8 mouse cellular contexts compared by ENCODE assay signal in genomic region chr19:37206641-37207302, GRCm38 (mm10). TPM values are rescaled to one million over a fixed set of nuclear protein-coding genes. Genes with fewer than 3 reads are reported as not detected.
DNase-seq lines count a peak whose midpoint lies in the region; ATAC-seq and TF ChIP-seq lines count a peak whose summit lies in the region.

No protein-coding gene starts in this region.

- no peak for TF ChIP-seq POLR2A in kidney, adult 2 months (IDR thresholded peaks at IDR 0.05; ENCODE audit: low read depth, low read length)

- no peak overlapping the region for H3K27ac ChIP-seq in embryonic facial prominence, embryonic 11.5 days (replicated peaks; ENCODE audit: low read depth, low read length)
- H3K27ac ChIP-seq in kidney, adult 2 months (ENCODE audit: insufficient read depth, low read depth, low read length): peak overlapping the region; percentile 86
- peak overlapping the region; percentile 75 for H3K27ac ChIP-seq in midbrain, embryonic 16.5 days (ENCODE audit: low read length)
- H3K27ac ChIP-seq in stomach, embryonic 15.5 days: peak overlapping the region; percentile 90

- no peaks in the 10 kb centered on the region for H3K4me1 ChIP-seq in embryonic facial prominence, embryonic 11.5 days (ENCODE audit: control insufficient read depth, insufficient read depth, low read length)
- H3K4me1 ChIP-seq in kidney, adult 2 months (ENCODE audit: control insufficient read depth, insufficient read depth, low read length): peaks cover 14% of the 10 kb centered on the region
- peaks cover 20% of the 10 kb centered on the region for H3K4me1 ChIP-seq in midbrain, embryonic 16.5 days (ENCODE audit: control insufficient read depth, insufficient read depth, low read length)
- peaks cover 15% of the 10 kb centered on the region; the same call in 1 of the 2 replicates for H3K4me1 ChIP-seq in stomach, embryonic 15.5 days

- ATAC-seq in embryonic facial prominence, embryonic 11.5 days (replicated peaks; ENCODE audit: insufficient number of reproducible peaks, low FRiP score, low TSS enrichment, low read depth): peak; percentile 76
- peak; percentile 89 for ATAC-seq in midbrain, embryonic 16.5 days
- peak; percentile 67 for ATAC-seq in stomach, embryonic 15.5 days (ENCODE audit: insufficient read depth, low FRiP score, low read depth)

- peak overlapping the region; percentile 100 for H3K4me3 ChIP-seq in embryonic facial prominence, embryonic 11.5 days (ENCODE audit: low read depth, low read length)
- H3K4me3 ChIP-seq in kidney, adult 2 months (ENCODE audit: insufficient read depth, low read depth, low read length): peak overlapping the region; percentile 84
- H3K4me3 ChIP-seq in midbrain, embryonic 16.5 days (ENCODE audit: low read depth, low read length): peak overlapping the region; percentile 100
- peak overlapping the region; percentile 92 for H3K4me3 ChIP-seq in stomach, embryonic 15.5 days (replicated peaks)

- no peaks in the 10 kb centered on the region for H3K9me3 ChIP-seq in embryonic facial prominence, embryonic 11.5 days (replicated peaks; ENCODE audit: control insufficient read depth, low read length)
- no peaks in the 10 kb centered on the region for H3K9me3 ChIP-seq in midbrain, embryonic 16.5 days (replicated peaks; ENCODE audit: control insufficient read depth, low read length, poor library complexity, severe bottlenecking)
- no peaks in the 10 kb centered on the region for H3K9me3 ChIP-seq in stomach, embryonic 15.5 days

- TF ChIP-seq CTCF in kidney, adult 2 months (conservative IDR thresholded peaks at IDR 0.05; ENCODE audit: insufficient read depth, insufficient read length, low read depth, low read length): no peak

- no peaks in the 10 kb centered on the region; the same call in 1 of the 2 replicates for H3K36me3 ChIP-seq in embryonic facial prominence, embryonic 11.5 days (replicated peaks; ENCODE audit: control insufficient read depth, insufficient read depth, low read depth, low read length)
- no peaks in the 10 kb centered on the region for H3K36me3 ChIP-seq in kidney, adult 2 months (ENCODE audit: control insufficient read depth, insufficient read depth, low read length)
- peaks cover 3% of the 10 kb centered on the region for H3K36me3 ChIP-seq in midbrain, embryonic 16.5 days (ENCODE audit: control insufficient read depth, insufficient read depth, low read length)
- H3K36me3 ChIP-seq in stomach, embryonic 15.5 days: 0 out of 2 replicates have a peak, but pooled peaks cover 5% of the 10 kb centered on the region

- WGBS in embryonic facial prominence, embryonic 11.5 days: under 1% methylated on average over 47 of the region's 47 CpGs
- 1% methylated on average over 47 of the region's 47 CpGs for WGBS in kidney, adult 2 months
- under 1% methylated on average over 46 of the region's 47 CpGs for WGBS in midbrain, embryonic 16.5 days
- WGBS in stomach, embryonic 15.5 days: under 1% methylated on average over 47 of the region's 47 CpGs

- DNase-seq in 3T3-L1 (ENCODE audit: low read depth, low spot score) (peak; percentile 56), liver (peak; percentile 66)
- peak; percentile 67 for DNase-seq in Muller cell, postnatal 12 days (ENCODE audit: inconsistent ontology term)
- DNase-seq in embryonic facial prominence, embryonic 11.5 days (ENCODE audit: low spot score): peak; percentile 37
- DNase-seq in heart, adult 18-20 months: peak; percentile 55 to 79
- peak; percentile 67 for DNase-seq in kidney, adult 2 months

- peak overlapping the region; percentile 98 for H3K9ac ChIP-seq in embryonic facial prominence, embryonic 11.5 days (replicated peaks; ENCODE audit: low read length)
- H3K9ac ChIP-seq in midbrain, embryonic 16.5 days (ENCODE audit: low read depth, low read length): peak overlapping the region; percentile 98
- peak overlapping the region; percentile 94 for H3K9ac ChIP-seq in stomach, embryonic 15.5 days

- H3K27me3 ChIP-seq in embryonic facial prominence, embryonic 11.5 days (ENCODE audit: control insufficient read depth, insufficient read depth, low read length): no peaks in the 10 kb centered on the region
- H3K27me3 ChIP-seq in kidney, adult 2 months (replicated peaks; ENCODE audit: control insufficient read depth, insufficient read depth, low read length): no peaks in the 10 kb centered on the region
- H3K27me3 ChIP-seq in midbrain, embryonic 16.5 days (ENCODE audit: control insufficient read depth, insufficient read depth, low read depth, low read length): no peaks in the 10 kb centered on the region
- no peaks in the 10 kb centered on the region for H3K27me3 ChIP-seq in stomach, embryonic 15.5 days (replicated peaks)

- H3K4me2 ChIP-seq in embryonic facial prominence, embryonic 11.5 days (ENCODE audit: low read depth, low read length): peak overlapping the region; percentile 72
- H3K4me2 ChIP-seq in midbrain, embryonic 16.5 days (ENCODE audit: low read length): peak overlapping the region; percentile 69
- H3K4me2 ChIP-seq in stomach, embryonic 15.5 days: peak overlapping the region; percentile 96

RNA-seq across cellular contexts. Expression of gene March5, which starts 0.6 kb away (rescaled TPM):
- polyA plus RNA-seq in embryonic facial prominence, embryonic 11.5 days (2014; fragmentation: Nextera tagmentation; extraction: Ambion mirVana): 173 and 175 TPM in 2 replicates
- 10 to 100 TPM; 83.4 to 86.0 TPM for total RNA-seq in heart, adult 18-20 months (2021)
- polyA plus RNA-seq in kidney, adult 2 months (2012; rRNA removed): 32.0 and 43.0 TPM in 2 replicates
- polyA plus RNA-seq in midbrain, embryonic 16.5 days (2015; fragmentation: Nextera tagmentation; extraction: Ambion mirVana): 89.2 and 96.1 TPM in 2 replicates
- polyA plus RNA-seq in stomach, embryonic 15.5 days (2015; fragmentation: Nextera tagmentation; extraction: Ambion mirVana): 85.6 and 87.6 TPM in 2 replicates

RNA-seq across cellular contexts. Expression of gene Cpeb3, which starts 1.6 kb away (rescaled TPM):
- polyA plus RNA-seq in embryonic facial prominence, embryonic 11.5 days (2014; fragmentation: Nextera tagmentation; extraction: Ambion mirVana): 0.77 and 0.91 TPM in 2 replicates
- total RNA-seq in heart, adult 18-20 months (2021): 10 to 100 TPM; 75.0 to 78.1 TPM
- polyA plus RNA-seq in kidney, adult 2 months (2012; rRNA removed): 14.2 and 16.4 TPM in 2 replicates
- polyA plus RNA-seq in midbrain, embryonic 16.5 days (2015; fragmentation: Nextera tagmentation; extraction: Ambion mirVana): 11.2 and 12.9 TPM in 2 replicates
- 1.3 and 1.7 TPM in 2 replicates for polyA plus RNA-seq in stomach, embryonic 15.5 days (2015; fragmentation: Nextera tagmentation; extraction: Ambion mirVana)
